Comparison of ENCODE assay signal across 10 mouse cellular contexts in genomic region chr2:77863522-77863921, GRCm38 (mm10). TPM values are rescaled to one million over a fixed set of nuclear protein-coding genes. Genes with fewer than 3 reads are reported as not detected.
A peak's percentile ranks its signal among the peaks of the same experiment; 100 is the strongest.
DNase-seq lines count a peak whose midpoint lies in the region; ATAC-seq lines count a peak whose summit lies in the region.
"Had no signal": no experiment of that assay in that cellular context is flagged by ENCODE, and none has a peak within 500 bp of the region (broad histone marks: within the 10 kb centered on the region; RNA-seq: fewer than 3 reads in every experiment).

No protein-coding gene starts in this region.

- H3K27me3 ChIP-seq in heart, embryonic 12.5 days (replicated peaks) = no peaks in the 10 kb centered on the region
- no peaks in the 10 kb centered on the region for H3K27me3 ChIP-seq in stomach, embryonic 15.5 days (replicated peaks)
- H3K27me3 ChIP-seq: forebrain, embryonic 13.5 days had no signal

- 61% methylated on average over 15 of the region's 15 CpGs for WGBS in heart, embryonic 12.5 days
- WGBS in stomach, embryonic 15.5 days = 60% methylated on average over 15 of the region's 15 CpGs

- H3K36me3 ChIP-seq in heart, embryonic 12.5 days = no peaks in the 10 kb centered on the region
- H3K36me3 ChIP-seq in stomach, embryonic 15.5 days = no peaks in the 10 kb centered on the region

- H3K4me3 ChIP-seq in heart, embryonic 12.5 days = no peak overlapping the region
- H3K4me3 ChIP-seq in stomach, embryonic 15.5 days (replicated peaks) = peak overlapping the region; percentile 9; the same call in 1 of the 2 replicates
- H3K4me3 ChIP-seq: forebrain, embryonic 13.5 days had no signal

- H3K9ac ChIP-seq in heart, embryonic 12.5 days = no peak overlapping the region
- no peak overlapping the region for H3K9ac ChIP-seq in stomach, embryonic 15.5 days
- H3K9ac ChIP-seq: forebrain, embryonic 13.5 days had no signal

- intact Hi-C loops in gastrocnemius, postnatal 14 days (cut with DNase I; ENCODE audit: low total_unique reads) = no loop called here

- DNase-seq in heart, postnatal 4 days = no peak
- peak; percentile 9 for DNase-seq in ovary, postnatal 36 days (ENCODE audit: low spot score)
- no peak for DNase-seq in ovary, postnatal 14 days (ENCODE audit: low spot score)
- peak; percentile 37 for DNase-seq in layer of hippocampus, adult 9-11 months
- no peak for DNase-seq in yolk sac, embryonic 10.5 days (ENCODE audit: low spot score)
- no peak for DNase-seq in gastrocnemius, postnatal 14 days
- DNase-seq: thymus, postnatal 25 days had no signal

- no peak overlapping the region for H3K27ac ChIP-seq in heart, embryonic 12.5 days (ENCODE audit: poor library complexity, severe bottlenecking)
- H3K27ac ChIP-seq in stomach, embryonic 15.5 days = peak overlapping the region; percentile 7; the same call in 1 of the 2 replicates
- H3K27ac ChIP-seq: forebrain, embryonic 13.5 days had no signal

- peak overlapping the region; percentile 21 for H3K4me2 ChIP-seq in heart, embryonic 12.5 days
- peak overlapping the region; percentile 30 for H3K4me2 ChIP-seq in stomach, embryonic 15.5 days
- H3K4me2 ChIP-seq: forebrain, embryonic 13.5 days had no signal

- no peaks in the 10 kb centered on the region for H3K9me3 ChIP-seq in heart, embryonic 12.5 days (replicated peaks)
- no peaks in the 10 kb centered on the region for H3K9me3 ChIP-seq in stomach, embryonic 15.5 days
- H3K9me3 ChIP-seq: forebrain, embryonic 13.5 days had no signal

- peak; percentile 11; the same call in 1 of the 2 replicates for ATAC-seq in heart, embryonic 12.5 days (ENCODE audit: insufficient number of reproducible peaks, low FRiP score)
- ATAC-seq in stomach, embryonic 15.5 days (ENCODE audit: insufficient read depth, low FRiP score, low read depth) = no peak
- ATAC-seq: forebrain, embryonic 13.5 days had no signal

- H3K4me1 ChIP-seq in heart, embryonic 12.5 days (replicated peaks) = peaks cover 10% of the 10 kb centered on the region
- H3K4me1 ChIP-seq in stomach, embryonic 15.5 days = no peaks in the 10 kb centered on the region
- H3K4me1 ChIP-seq: forebrain, embryonic 13.5 days had no signal

RNA-seq across cellular contexts. Expression of gene Zfp385b, which starts 44.1 kb away (rescaled TPM):
- polyA plus RNA-seq in heart, embryonic 12.5 days (2016; fragmentation: Nextera tagmentation; extraction: Ambion mirVana) = 4.3 and 4.5 TPM in 2 replicates
- total RNA-seq in heart, postnatal 4 days (2021) = 1 to 10 TPM; 7.0 to 7.6 TPM
- polyA plus RNA-seq in stomach, embryonic 15.5 days (2015; fragmentation: Nextera tagmentation; extraction: Ambion mirVana) = 5.2 and 5.9 TPM in 2 replicates
- 1 to 10 TPM; 3.7 to 4.4 TPM for total RNA-seq in gastrocnemius, postnatal 14 days (2021)

Comparison
In these comparisons a context has a peak if more than half of its experiments do, and no peak if none do; other contexts are left out.
1. DNase-seq: peak in ovary, postnatal 36 days (single experiment) and layer of hippocampus, adult 9-11 months (single experiment); none in heart, postnatal 4 days (single experiment), ovary, postnatal 14 days (single experiment), yolk sac, embryonic 10.5 days (single experiment) and gastrocnemius, postnatal 14 days (single experiment).